Mouse (Mus musculus): ENCODE results near the gene 6430571L13Rik.
A peak's percentile ranks its signal among the peaks of the same experiment; 100 is the strongest.

6430571L13Rik gene

GRCm38 (mm10) chr9:107340267-107340859, at the start of gene 6430571L13Rik:
Gene 6430571L13Rik (plus strand): TSS chr9:107340602.
- peak; percentile 90 for DNase-seq (ENCODE audit: low read depth, low spot score)

GRCm38 (mm10) chr9:107290897-107291296, 49.5 kb upstream of the 6430571L13Rik start:
- peak; percentile 29 for DNase-seq (ENCODE audit: low read depth, low spot score)

- no peak for DNase-seq (ENCODE audit: low read depth, low spot score)
Measured at GRCm38 (mm10) chr9:107294249-107294648, 46.2 kb upstream of the 6430571L13Rik start.

- peak; percentile 27 for DNase-seq (ENCODE audit: low read depth, low spot score)
Measured at GRCm38 (mm10) chr9:107295616-107296015, 44.8 kb upstream of the 6430571L13Rik start.

GRCm38 (mm10) chr9:107296016-107296040, 44.6 kb upstream of the 6430571L13Rik start, which contains the start of gene Cish:
Gene Cish (plus strand): TSS chr9:107296026.
- DNase-seq (ENCODE audit: low read depth, low spot score): no peak

- no peak for DNase-seq (ENCODE audit: low read depth, low spot score)
Measured at GRCm38 (mm10) chr9:107296041-107296440, 44.4 kb upstream of the 6430571L13Rik start.

- peak; percentile 89 for DNase-seq (ENCODE audit: low read depth, low spot score)
Measured at GRCm38 (mm10) chr9:107296501-107296965, 43.9 kb upstream of the 6430571L13Rik start.

GRCm38 (mm10) chr9:107297059-107297458, 43.3 kb upstream of the 6430571L13Rik start:
- no peak for DNase-seq (ENCODE audit: low read depth, low spot score)

GRCm38 (mm10) chr9:107297658-107298057, 42.7 kb upstream of the 6430571L13Rik start:
- DNase-seq (ENCODE audit: low read depth, low spot score): no peak

GRCm38 (mm10) chr9:107298059-107298780, 42.2 kb upstream of the 6430571L13Rik start:
- no peak for DNase-seq (ENCODE audit: low read depth, low spot score)

- DNase-seq (ENCODE audit: low read depth, low spot score): no peak
Measured at GRCm38 (mm10) chr9:107298876-107299275, 41.5 kb upstream of the 6430571L13Rik start.

GRCm38 (mm10) chr9:107299783-107300182, 40.6 kb upstream of the 6430571L13Rik start:
- DNase-seq (ENCODE audit: low read depth, low spot score): no peak

GRCm38 (mm10) chr9:107300224-107300973, 40.0 kb upstream of the 6430571L13Rik start:
- DNase-seq (ENCODE audit: low read depth, low spot score): no peak

GRCm38 (mm10) chr9:107301554-107302331, 38.7 kb upstream of the 6430571L13Rik start:
- no peak for DNase-seq (ENCODE audit: low read depth, low spot score)

GRCm38 (mm10) chr9:107302592-107302991, 37.8 kb upstream of the 6430571L13Rik start:
- no peak for DNase-seq (ENCODE audit: low read depth, low spot score)

GRCm38 (mm10) chr9:107303121-107303820, 37.1 kb upstream of the 6430571L13Rik start:
- DNase-seq (ENCODE audit: low read depth, low spot score): no peak

- no peak for DNase-seq (ENCODE audit: low read depth, low spot score)
Measured at GRCm38 (mm10) chr9:107303900-107304299, 36.5 kb upstream of the 6430571L13Rik start.

- no peak for DNase-seq (ENCODE audit: low read depth, low spot score)
Measured at GRCm38 (mm10) chr9:107304383-107304782, 36.0 kb upstream of the 6430571L13Rik start.

- DNase-seq (ENCODE audit: low read depth, low spot score): no peak
Measured at GRCm38 (mm10) chr9:107305012-107305411, 35.4 kb upstream of the 6430571L13Rik start.

- DNase-seq (ENCODE audit: low read depth, low spot score): no peak
Measured at GRCm38 (mm10) chr9:107305601-107306542, 34.5 kb upstream of the 6430571L13Rik start.
